Mouse (Mus musculus): ENCODE data around the gene Exoc3l2.

Exoc3l2 gene

DNA sequence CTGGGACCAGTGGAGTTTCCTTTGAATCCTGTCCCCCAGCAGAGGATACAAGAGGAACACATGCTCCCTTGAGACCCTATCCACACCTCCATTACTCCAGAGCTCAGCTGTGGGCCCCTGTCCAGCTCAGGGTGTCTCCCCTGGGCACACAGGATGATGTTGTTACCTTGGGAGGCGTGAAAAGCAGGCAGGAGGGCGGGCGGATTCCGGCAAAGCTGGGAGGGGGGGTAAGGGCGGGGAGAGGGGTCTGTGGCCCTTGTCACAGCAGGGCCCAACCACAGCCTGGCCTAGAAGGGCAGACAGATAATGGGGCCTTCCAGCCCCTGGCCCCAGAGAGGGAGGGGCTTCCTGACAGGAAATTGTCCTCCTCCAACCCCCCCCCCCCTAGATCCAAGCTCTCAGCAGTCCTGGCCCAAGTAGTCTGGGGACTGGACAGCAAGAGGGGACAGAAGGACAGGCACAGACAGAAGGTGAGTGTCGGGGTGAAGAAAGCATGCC, at the start of gene Exoc3l2:
Gene Exoc3l2, plus strand, starts transcription at position 448 of the 498 bp plus-strand sequence.
- no peak for DNase-seq (ENCODE audit: low spot score)

DNA sequence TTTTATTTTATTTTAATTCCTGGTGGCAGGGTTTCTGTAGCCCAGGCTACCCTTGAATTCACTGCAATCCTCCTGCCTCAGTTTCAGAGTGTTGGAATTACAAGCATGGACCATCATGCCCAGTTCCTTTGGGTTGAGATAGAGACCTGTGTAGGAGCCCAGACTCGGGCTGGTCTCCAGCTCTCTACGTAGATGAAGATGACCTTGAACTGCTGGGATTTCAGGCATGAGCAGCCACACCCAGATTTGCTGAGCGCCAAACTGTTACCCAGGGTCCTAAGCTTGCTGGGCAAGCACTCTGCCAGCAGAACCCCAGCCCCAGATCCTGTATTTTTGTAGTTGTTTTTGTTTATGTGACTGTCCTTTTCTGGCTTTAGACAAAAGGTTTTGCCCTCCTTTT, 49.6 kb upstream of the Exoc3l2 start:
- no peak for DNase-seq (ENCODE audit: low spot score)

DNA sequence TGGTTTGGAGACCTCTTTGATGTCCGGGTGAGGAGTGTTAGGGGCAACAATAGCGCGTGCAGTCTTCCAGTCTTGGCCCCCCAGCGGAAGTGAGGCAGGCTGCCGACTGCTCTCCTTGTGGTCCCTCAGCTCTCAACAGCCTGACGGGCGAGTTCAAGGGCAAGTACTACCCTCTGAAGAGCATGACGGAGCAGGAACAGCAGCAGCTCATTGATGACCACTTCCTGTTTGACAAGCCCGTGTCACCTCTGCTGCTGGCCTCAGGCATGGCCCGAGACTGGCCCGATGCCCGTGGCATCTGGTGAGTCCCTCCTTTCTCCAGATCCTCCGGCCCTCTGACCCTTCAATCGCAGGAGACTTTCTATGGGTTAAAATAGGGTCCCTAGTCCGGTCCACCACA, 46.5 kb upstream of the Exoc3l2 start:
- DNase-seq (ENCODE audit: low spot score) = no peak

DNA sequence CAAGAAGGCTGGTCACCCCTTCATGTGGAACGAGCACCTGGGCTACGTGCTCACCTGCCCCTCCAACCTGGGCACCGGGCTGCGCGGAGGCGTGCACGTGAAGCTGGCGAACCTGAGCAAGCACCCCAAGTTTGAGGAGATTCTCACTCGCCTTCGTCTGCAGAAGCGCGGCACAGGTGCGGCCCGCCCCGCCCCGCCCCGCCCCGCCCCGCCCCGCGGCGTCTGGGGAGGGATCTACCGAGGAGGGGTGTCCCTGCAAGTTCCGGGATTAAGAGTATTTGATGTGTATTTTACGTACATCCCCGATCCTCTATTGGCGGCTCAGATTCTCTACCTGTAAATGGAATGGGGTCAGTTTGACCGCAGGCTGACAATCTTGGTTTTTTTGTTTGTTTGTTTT, 43.0 kb upstream of the Exoc3l2 start:
- no peak for DNase-seq (ENCODE audit: low spot score)

DNA sequence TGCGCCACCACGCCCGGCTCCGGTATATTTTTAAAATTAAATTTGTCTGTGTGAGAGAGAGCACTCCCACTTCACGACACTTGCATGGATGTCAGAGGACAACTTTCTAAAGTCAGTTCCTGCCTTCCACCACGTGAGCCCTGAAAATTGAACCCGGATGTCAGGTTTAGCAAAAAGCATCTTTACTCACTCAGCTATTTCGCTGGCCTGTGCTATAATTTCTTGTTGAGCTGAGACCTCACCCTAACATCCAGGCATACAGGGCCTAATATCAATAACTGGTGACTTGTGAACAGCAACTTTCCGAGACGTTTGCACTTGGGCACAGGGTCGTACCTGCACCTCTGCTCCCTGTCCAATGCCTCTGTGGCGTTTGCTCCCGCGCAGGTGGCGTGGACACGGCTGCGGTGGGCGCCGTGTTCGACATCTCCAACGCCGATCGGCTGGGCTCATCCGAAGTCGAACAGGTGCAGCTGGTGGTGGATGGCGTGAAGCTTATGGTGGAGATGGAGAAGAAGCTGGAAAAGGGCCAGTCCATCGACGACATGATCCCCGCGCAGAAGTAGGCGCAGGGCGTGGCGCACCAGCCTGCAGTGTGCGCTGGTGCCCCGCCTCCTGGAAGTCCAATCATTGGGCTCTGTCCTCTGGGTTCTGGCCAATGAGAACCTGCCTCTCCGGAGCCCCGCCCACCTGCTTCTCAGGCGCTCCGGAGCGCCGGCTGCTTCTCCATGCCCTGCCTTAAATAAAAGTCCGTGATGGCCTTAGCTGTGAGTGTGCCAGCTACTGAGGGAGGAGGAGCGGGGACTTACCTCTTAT, 42.1 kb upstream of the Exoc3l2 start:
- peak; percentile 63 for DNase-seq (ENCODE audit: low spot score)

DNA sequence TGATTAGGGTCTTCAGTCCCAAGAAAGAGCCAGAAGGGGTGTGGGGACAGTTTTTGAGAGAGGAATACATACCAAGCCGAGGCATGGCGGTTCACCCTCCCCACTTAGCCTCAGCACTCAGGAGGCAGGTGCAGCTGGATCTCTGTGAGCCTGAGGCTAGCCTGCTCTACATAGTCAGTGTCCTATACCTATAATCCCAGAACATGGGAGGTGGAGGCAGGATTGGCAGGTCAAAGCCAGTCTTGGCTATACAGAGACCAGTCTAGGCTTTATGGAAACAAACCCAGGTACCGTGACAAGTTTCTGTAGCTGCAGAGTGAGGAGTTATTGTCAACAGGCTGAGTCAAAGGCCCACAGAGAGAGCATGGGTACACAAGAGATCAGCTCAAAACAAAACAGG, 40.0 kb upstream of the Exoc3l2 start:
- no peak for DNase-seq (ENCODE audit: low spot score)

DNA sequence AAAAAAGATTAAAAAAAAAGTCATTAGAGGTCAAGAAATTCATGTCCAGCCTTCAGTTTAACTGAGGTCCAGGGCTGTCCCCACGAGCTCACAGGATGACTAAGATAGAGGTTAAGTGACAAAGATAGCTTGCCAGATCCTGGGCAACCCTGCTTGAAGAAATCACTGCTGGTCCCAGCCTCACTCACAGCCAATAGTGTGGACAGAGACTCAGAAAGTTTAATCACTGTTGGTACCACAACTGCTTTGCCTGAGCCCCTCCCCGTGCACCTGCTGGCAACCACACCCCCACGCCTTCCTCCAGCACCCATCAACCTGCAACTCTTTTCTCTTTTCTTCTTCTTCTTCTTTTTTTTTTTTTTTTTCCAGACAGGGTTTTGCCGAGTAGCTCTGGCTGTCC, 39.1 kb upstream of the Exoc3l2 start:
- no peak for DNase-seq (ENCODE audit: low spot score)

DNA sequence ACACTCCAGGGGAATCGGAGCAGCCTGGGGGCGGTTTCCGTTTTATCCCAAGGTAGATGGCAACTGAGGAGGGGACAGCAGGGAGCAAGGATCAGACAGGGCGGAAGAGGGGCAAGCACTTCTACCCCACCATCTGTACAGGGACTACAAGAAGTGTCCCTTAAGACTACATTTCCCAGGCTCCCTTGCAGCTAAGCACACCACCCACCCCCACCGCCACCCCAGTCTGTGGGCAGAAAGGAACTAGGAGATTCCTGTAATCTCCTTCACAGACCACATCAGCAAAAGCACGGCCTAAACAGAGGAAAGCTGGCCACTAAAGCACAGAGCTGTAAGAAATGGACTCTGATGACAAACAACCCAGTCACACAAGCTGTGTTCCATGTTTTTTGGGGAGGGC, 36.8 kb upstream of the Exoc3l2 start:
- no peak for DNase-seq (ENCODE audit: low spot score)

DNA sequence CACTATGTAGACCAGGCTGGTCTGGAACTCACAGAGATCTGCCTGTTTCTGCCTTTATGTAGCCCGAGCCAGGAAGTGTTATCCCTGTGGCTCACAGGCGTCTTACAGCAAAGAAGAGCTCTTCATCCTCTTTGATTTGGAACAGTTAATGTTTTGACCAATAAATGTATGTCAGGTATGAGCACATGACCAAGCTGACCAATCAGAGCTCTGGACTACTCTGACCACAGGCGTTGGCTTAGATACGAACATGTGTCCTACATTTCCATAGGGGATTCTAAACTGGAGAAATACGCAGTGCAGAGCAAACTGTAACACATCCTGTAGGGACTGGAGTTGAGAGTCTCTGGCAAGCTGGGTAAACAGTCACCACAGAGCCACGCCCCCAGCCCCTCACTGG, 36.2 kb upstream of the Exoc3l2 start:
- DNase-seq (ENCODE audit: low spot score) = no peak

DNA sequence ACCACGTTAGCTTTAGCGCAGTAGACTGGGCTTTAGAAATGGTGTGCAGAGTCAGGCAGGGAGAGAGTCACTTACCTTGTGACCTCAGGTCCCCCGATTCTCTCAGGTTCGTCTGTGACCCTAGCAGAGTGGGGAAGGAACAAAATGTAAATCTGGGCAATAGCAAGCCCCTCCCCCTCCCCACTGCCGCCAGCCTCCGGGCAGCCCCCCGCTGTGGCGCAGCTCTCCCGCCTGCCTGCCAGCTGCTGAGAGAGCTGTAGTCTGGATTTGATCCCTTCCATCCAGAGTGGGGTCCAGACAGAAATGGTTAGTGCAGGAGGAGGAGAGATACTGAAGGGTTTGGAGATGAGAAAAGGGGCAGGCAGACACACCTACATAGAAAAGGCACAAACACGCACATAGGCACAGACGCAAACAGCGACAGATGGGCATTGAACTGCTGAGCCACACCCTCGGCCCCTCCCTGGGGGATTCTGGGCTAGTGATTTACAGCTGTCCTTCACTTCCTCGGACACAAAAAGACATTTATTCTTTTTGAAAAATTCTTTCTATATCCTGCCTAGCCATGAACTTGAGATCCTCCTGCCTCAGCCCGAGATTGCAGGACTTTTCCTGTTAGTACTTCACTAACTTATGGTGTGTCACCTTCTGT, 35.0 kb upstream of the Exoc3l2 start:
- no peak for DNase-seq (ENCODE audit: low spot score)

DNA sequence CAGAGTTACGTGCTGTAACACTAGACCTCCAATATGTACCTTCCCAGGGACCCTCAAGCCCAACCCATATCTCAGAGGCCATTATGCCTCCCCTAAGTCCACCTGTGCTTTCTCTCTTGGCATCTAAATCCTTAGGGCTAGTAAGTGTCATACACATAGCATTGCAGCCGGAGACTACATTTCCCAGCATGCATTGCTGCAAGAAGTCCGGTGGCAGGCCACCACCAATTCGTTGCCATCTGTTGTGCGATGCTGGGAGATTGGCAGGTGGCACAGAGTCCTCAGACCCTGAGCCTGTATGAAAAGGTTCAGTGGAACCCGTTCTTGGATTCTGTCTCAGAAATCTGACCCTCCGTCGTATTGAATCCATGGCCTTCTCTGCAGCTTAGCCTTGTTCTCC, 33.4 kb upstream of the Exoc3l2 start:
- DNase-seq (ENCODE audit: low spot score) = no peak

DNA sequence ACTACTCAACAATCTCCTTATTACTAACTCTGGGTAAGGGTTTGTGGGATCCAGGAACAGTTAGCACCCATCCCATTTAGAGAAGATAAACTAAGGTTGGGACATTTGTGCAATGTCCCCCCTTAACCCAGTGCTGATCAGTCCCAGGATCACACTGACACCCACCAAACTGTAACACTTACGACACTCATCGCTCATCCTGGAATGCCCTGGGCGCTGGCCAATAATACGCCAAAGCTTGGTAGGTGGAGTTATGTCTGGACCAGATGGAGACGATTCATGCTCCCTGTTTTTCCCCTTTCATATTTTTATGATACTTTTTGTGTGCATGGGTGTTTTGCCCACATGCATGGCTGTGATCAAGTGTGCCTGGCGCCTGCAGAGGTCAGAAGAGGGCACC, 32.7 kb upstream of the Exoc3l2 start:
- no peak for DNase-seq (ENCODE audit: low spot score)

DNA sequence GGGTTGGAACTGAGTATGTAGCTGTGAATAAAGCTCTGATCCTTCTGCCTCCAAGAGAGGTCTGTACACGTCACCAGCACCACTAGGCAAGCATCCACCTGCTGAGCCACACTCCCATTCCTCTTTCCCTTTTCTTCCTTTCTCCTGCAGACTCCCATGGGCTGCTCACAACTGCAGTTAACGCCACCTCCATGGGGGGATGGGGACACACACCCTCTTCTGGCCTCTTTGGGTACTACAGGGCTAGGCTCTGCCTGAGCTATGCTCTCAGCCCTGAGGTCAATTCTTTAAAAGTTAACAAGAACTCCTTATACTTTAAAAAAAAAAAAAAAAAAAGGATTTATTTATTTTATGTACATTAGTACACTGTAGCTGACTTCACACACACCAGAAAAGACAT, 30.7 kb upstream of the Exoc3l2 start:
- no peak for DNase-seq (ENCODE audit: low spot score)

DNA sequence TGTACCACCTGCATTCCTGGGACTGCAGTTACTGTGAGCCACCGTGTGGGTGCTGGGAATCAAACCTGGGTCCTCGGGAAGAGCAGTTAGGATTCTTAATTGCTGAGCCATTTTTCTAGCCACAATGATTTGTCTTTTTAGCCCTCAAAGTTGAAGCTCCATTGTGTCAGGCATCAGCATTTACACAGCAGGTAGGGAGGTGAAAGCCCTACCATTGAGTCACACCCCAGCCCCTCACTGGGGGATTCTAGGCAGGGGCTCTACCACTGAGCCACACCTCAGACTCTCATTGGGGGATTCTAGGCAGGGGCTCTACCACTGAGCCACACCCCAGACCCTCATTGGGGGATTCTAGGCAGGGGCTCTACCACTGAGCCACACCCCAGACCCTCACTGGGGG, 26.9 kb upstream of the Exoc3l2 start:
- DNase-seq (ENCODE audit: low spot score) = no peak

DNA sequence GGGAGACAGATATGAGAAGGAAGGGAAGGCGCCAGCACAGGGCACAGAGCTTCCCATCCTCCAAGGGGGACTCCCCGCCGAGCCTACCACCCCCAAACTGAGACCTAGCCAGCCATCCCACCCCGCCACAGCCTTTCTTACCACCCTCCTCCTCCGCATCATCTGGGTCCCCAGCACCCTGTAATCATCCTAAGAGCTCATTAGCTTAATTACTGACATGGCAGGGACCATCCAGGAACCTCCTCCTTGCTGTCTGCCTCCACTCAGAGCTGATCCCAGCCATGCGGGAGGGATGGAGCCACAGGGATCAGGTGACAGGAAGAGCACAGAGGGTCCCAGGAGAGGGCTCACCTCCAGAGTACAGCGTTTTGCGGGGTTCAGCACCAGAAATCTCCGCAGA, 26.1 kb upstream of the Exoc3l2 start:
- no peak for DNase-seq (ENCODE audit: low spot score)

DNA sequence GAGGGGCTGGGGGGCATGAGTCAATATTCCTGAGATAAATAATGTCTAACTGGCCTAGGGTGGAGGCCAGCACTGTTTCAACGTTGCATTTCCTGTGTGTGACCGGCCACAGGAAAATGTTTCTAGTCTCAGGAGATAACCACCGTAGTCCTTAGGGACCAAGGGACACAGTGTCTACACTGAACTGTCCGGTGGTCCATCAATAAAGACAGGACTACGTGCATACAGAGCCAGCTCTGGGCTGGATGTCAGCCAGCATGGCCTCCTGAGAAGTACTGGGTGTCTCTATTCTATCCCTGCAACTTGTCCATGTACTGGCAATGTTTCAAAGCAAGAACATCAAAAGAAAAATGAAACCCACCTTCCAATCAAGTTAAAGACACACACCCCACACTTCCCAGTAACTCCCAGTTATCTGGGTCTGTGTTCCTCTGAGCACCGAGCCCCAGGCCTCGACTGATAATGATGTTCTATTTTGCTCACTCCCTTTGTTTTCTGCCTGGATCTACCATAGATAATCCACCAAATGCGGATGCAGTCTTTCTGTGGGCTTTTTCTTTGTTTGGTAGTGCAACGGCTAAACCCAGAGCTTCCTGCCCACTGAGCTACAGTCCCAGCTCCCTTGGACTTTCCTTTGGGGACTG, 21.6 kb upstream of the Exoc3l2 start:
- DNase-seq (ENCODE audit: low spot score) = no peak

DNA sequence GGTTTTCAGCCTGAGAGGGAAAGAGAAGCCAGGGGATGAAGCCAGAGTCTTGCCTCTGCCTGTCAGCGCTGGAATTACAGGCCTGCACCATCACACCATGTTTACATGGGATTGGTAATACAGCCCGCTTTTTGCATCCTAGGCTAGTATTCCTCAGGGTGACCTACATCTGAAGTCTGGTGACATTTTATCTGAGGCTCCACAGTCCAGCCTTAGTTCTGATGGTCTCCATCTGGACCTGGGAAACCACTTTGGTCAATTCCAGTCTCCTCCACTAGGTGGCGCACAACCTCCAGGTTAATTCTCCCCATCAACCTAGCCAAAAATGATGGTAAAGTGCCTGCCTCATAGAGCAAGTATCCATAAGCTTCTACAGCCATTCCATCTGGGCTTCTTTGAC, 19.8 kb upstream of the Exoc3l2 start:
- DNase-seq (ENCODE audit: low spot score) = peak; percentile 92

DNA sequence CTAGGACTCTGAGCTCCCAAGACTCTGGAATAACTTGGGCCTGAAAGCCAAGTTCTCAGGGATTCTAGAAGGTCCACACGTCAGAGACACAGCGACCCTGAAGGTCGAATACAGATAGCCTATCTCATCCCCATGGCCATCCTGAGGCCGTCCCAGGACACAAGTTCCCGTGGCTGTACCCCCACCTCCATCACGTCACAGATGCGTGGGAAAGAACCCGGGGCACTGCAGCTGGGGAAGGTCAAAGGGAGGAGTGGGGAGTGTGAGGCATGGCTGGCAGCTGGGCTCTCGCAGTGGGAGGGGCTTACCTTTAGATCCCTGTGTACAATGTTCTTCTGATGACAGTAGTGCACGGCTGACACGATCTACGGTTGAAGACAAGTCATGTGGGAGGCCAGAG, 18.3 kb upstream of the Exoc3l2 start:
- no peak for DNase-seq (ENCODE audit: low spot score)

DNA sequence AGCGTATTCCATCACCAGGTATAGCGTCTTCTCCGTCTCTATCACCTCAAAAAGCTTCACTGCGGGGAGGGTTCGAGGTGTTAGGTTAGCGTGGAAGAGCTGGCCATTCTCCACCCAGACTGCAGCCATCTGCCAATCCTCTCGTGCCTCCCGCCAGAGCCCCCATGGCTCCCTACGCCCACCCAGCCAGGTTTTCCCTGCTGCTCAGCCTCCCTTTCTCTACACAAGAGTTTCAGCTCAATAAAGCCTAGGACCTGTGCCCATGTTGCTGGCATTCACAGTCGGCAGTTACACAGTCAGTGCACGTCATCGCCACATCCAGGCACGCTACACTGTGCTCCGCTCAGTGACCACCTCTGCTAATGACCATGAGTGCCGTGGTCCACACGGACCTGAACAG, 15.4 kb upstream of the Exoc3l2 start:
- no peak for DNase-seq (ENCODE audit: low spot score)

DNA sequence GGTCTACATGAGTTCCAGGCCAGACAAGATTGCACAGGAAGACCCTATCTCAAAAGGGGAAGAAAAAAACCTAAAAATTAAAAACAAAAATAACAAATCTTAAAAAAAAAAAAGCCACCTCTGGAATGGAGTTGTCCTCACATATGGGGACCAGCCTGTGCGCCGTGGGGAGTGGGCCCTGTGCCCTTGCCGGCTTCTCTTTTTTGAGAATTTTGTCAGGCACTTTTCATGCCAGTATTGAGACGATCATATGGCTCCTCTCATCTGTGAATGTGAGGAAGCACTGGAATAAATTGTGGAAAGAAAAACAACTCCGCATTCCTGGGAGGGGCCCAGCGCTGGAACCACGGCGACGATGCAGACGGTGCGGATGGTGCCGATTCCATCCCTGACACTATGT, 14.0 kb upstream of the Exoc3l2 start:
- DNase-seq (ENCODE audit: low spot score) = no peak

DNA sequence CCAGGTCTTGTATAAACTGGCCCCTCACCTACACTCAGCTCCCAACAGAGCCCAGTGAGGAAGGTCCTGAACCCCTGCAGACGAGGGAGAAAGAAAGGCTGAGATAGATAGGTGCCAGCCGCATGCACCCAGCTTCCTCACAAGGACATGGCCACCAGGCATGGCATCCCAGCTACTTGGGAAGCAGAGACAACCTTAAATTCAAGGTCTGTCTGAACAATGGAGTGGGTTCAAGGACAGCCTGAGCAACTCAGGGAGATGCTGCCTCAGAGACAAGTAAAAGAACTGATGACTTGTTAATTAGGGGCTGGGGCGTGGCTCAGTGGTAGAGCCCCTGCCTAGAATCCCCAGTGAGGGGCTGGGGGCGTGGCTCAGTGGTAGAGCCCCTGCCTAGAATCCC, 7.9 kb upstream of the Exoc3l2 start:
- no peak for DNase-seq (ENCODE audit: low spot score)

DNA sequence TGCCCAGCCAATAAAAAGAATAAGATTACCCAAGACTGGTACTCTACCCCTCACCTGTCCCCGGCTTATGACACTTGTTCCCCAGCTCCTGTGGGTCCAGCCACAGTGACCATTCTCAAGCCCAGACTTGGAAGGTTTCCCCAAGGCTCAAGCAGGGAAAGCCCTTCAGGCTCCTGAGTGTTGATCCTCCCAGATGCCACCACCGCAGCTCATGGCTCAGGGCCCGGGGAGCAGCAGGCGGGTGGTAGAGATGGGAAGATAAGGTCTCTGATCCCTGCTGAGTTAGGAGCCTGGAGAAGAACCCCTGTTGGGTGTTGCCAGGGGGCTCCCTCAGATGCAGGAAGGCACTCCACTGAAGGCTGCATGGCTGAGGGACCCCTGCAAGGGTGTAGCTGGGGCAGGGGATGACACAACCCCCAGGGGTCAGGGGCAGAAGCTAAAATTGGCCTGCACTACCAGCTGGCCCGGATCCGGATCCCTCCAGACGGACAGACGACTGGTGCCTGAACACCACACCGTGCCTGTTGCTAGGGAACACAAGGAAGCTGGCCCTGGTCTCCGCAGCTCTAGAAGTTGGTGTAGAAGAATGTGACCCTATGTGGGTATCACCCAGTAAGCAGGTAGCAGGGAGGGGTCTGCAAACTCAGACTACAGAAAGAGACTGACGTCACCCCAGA, 7.2 kb upstream of the Exoc3l2 start:
- no peak for DNase-seq (ENCODE audit: low spot score)

DNA sequence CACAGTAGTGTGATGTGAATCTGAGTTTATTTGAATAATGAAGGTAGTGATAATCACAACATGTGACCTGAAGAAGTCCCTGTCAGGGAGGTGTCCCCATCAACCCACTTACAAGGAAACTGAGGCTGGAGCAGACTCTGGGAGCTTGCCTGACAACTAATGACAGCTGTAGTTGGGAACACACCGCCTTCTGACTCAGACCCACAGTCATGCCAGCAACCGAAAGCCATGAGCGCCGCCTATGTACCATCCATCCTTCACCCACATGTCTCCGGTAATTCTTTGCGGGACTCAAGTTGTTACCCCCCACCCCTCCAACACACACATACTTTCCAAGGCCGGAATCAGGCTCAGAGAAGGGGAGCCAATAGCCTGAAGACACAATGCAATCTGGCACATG, 6.5 kb upstream of the Exoc3l2 start:
- no peak for DNase-seq (ENCODE audit: low spot score)

Measured in ovary, postnatal 14 days (tissue).